Mouse (Mus musculus) adrenal gland, postnatal 4 days (tissue): ENCODE results near the gene Tdrd9. TPM values are rescaled to one million over a fixed set of nuclear protein-coding genes. Genes with fewer than 3 reads are reported as not detected.

Experiments
- DNase-seq, 2 experiments: peaks; one replicate each; pipeline ENCODE4 v3.0.0; 2021 to 2022; ENCODE audit warnings: low spot score in 2 of 2, mixed read lengths in 2 of 2
- microRNA-seq: library from miRNA; unstranded; fragments of <30 nt; microRNA quantifications from one replicate; pipeline ENCODE4 v1.2.0, GENCODE M21; 2021
- total RNA-seq, 2 experiments: library from RNA; stranded (reverse); gene quantifications; 2 replicates each; pipeline ENCODE4 v1.2.3; 2021

The Tdrd9 gene
- total RNA-seq, 2 experiments from 2014 or later = 0.34 to 0.40 TPM

- DNase-seq = no peak
These were observed 131.8 kb downstream of the Tdrd9 start for GRCm38 (mm10) chr12:112103179-112103578.

GRCm38 (mm10) chr12:112104890-112105289 is 133.5 kb downstream of the Tdrd9 start:
- DNase-seq = no peak

- DNase-seq = no peak
These were observed 135.2 kb downstream of the Tdrd9 start, which contains the start of gene Aspg for GRCm38 (mm10) chr12:112106541-112106971. Aspg (plus strand) TSS chr12:112106679.

- no peak for DNase-seq
These were observed 136.3 kb downstream of the Tdrd9 start for GRCm38 (mm10) chr12:112107685-112108084.

DNA sequence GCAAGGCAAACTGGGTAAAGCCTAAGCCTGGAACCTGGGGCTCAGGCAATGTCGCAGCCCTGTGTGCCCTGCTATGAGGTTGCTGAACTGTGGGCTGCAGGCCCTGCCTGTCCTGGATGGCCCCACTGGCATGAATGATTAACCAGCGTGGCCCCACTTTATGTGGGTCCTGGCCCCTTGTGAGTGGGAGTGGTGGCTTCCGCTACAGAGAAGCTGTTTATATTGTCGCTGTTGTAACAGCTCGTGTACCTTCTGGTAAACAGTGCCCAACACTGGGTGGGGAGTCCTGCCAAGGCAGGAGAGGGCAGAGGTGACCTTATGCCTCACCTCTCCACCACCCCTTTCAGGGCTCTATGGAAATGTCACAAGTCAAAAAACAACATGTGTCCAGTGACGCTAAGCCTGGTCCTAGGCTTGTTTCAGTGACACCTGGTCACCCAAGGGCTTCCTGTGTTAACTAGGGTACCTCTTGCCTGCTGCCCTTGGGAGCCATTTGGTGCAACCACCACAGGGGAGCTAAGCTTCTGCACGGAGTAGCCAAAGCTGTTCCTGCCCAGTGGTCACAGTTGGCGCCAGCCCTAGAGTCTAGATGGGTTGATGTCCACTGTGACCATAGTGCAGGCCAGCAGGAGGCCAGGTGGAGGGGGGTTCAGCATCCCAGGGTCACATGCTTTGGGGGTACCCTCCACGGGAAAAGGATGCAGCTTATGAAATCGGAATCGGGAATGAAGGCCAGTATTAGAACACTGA is 137.5 kb downstream of the Tdrd9 start:
- no peak for DNase-seq

DNA sequence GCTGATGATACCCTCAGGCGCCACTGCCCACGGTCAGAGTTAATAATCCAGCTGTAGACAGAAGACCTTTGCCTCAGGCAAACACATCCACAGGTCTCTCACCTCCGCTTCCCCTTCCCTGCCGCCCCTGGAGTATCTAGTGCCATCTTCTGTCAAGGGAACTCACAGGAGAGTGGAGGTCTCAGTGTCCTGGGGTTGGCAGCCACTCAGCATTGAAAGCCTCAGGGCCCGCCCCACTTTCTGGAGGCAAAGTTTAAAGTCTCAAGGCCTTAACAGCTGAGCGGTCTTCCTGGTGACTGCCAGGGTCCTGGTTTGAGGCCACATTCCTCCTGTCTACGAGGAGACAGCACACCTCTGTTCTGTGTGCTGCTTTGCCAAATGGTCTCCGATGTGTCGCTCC is 138.3 kb downstream of the Tdrd9 start:
- DNase-seq = no peak

GRCm38 (mm10) chr12:112111323-112111722 is 140.0 kb downstream of the Tdrd9 start:
- DNase-seq = no peak

DNA sequence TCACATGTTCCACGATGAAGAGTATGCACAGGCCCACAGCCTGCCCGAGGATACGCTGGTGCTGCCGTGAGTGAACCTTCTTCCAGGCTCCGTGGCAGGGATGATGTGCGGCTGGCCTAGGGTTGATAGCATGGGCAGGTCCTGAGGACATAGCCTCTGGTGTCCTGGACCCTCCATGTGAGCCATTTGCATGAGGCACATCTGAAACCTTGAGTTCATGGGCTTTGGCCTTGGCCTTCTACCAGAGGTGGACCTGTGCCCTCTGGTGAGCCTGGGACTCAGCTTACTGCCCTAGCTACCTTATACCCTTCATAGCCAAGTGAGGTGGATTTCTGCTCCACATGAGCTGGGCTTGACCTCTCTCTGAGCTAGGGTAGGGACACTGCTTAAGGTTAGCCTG is 140.9 kb downstream of the Tdrd9 start:
- no peak for DNase-seq

GRCm38 (mm10) chr12:112112686-112113396 is 141.5 kb downstream of the Tdrd9 start:
- DNase-seq = no peak

- peak; percentile 72 to 76 for DNase-seq
These were observed 142.4 kb downstream of the Tdrd9 start for GRCm38 (mm10) chr12:112113710-112114109.

DNA sequence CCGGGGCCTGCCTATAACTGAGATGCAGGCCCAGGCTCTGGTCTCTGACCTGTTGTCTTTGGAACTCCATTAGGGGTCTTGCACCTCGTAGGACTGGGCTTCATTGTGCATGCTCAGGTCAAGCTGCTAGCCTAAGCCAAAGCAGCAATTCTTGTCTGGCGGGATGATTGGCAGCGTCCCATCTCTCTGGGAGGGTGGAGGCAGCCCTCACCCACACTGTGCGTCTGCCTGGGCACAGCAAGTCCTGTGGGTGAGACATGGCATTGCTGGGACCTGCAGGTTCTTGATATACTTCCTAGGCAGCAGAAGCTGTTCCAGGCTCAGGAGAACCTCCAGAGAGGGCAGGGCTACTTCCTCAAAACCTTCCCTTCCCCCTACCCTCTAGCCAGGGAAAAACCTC is 145.6 kb downstream of the Tdrd9 start:
- no peak for DNase-seq

GRCm38 (mm10) chr12:112117649-112118048 is 146.3 kb downstream of the Tdrd9 start:
- no peak for DNase-seq

Small RNAs within 50 kb of the gene (microRNA-seq; reads per million reads assigned to microRNA genes)
- gene Mir3073a (not detected), gene Mir3073b (not detected)

Other genes with a start within 250 kb of the Tdrd9 start
- gene Klc1, start 212.7 kb upstream of the Tdrd9 start, total RNA-seq = 100 to 1,000 TPM; 128 to 142 TPM
- gene Xrcc3, start 157.7 kb upstream of the Tdrd9 start, total RNA-seq = 10 to 100 TPM; 19.2 to 22.5 TPM
- gene Zfyve21, start 157.4 kb upstream of the Tdrd9 start, total RNA-seq = 10 to 100 TPM; 68.3 to 74.4 TPM
- 10 to 100 TPM; 26.7 to 30.5 TPM for gene Ppp1r13b, start 63.4 kb upstream of the Tdrd9 start, total RNA-seq
- gene Atp5mpl, start 4.6 kb upstream of the Tdrd9 start, total RNA-seq = 100 to 1,000 TPM; 402 to 432 TPM
- gene Rd3l, start 9.8 kb downstream of the Tdrd9 start, total RNA-seq = not detected
- 1 to 10 TPM; 1.6 to 3.5 TPM for gene Aspg, start 135.1 kb downstream of the Tdrd9 start, total RNA-seq
- gene Kif26a, start 174.6 kb downstream of the Tdrd9 start, total RNA-seq = 10 to 100 TPM; 38.1 to 39.2 TPM